Mouse (Mus musculus): ENCODE measurements around the gene Iqcc. TPM values are rescaled to one million over a fixed set of nuclear protein-coding genes. Genes with fewer than 3 reads are reported as not detected.

The Iqcc gene
- polyA plus RNA-seq, 1 experiment = 67.4 TPM

DNA sequence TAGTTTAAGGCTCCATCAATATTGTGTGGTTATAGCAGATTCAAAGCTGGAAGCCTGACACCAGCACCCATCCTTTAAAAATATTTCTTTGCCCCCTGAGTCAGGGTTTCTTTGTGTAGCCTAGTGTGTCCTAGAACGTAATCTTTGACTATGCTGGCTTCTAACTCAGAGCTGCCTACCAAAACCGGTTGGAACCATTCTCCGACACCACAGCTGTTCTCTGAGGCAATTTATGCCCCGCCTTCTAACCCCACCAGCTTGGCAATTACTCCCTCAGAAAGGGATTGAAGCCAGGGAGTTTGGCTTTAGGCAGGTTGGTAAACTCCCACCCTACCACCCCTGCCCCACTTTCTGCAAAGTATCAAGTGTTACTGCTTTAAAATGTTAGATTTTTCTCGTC lies 22.9 kb upstream of the Iqcc start:
- 24% methylated on average over 5 of the region's 5 CpGs for WGBS
- DNase-seq = peak; percentile 35
- H3K27me3 ChIP-seq (replicated peaks; ENCODE audit: control insufficient read depth, insufficient read depth, low read length) = no peaks in the 10 kb centered on the region
- peaks cover 2% of the 10 kb centered on the region; the same call in 1 of the 2 replicates for H3K36me3 ChIP-seq (ENCODE audit: control insufficient read depth, insufficient read depth, low read length)
- peak overlapping the region; percentile 16 for H3K27ac ChIP-seq (ENCODE audit: insufficient read depth, low read depth, low read length)
- no peak overlapping the region for H3K4me3 ChIP-seq (ENCODE audit: insufficient read depth, low read depth, low read length)
- H3K4me1 ChIP-seq (ENCODE audit: control insufficient read depth, insufficient read depth, low read length) = peaks cover 7% of the 10 kb centered on the region; the same call in 1 of the 2 replicates
- TF ChIP-seq POLR2A (IDR thresholded peaks at IDR 0.05; ENCODE audit: low read depth, low read length) (no peak), CTCF (conservative IDR thresholded peaks at IDR 0.05; ENCODE audit: insufficient read depth, insufficient read length, low read depth, low read length) (no peak)

- H3K36me3 ChIP-seq (ENCODE audit: control insufficient read depth, insufficient read depth, low read length) = peaks cover 2% of the 10 kb centered on the region; the same call in 1 of the 2 replicates
- WGBS = under 1% methylated on average over 59 of the region's 60 CpGs
Observed at GRCm38 (mm10) chr4:129640638-129641467, 22.0 kb upstream of the Iqcc start, which contains the start of gene Txlna. Gene Txlna, minus strand, starts transcription at chr4:129641065.

DNA sequence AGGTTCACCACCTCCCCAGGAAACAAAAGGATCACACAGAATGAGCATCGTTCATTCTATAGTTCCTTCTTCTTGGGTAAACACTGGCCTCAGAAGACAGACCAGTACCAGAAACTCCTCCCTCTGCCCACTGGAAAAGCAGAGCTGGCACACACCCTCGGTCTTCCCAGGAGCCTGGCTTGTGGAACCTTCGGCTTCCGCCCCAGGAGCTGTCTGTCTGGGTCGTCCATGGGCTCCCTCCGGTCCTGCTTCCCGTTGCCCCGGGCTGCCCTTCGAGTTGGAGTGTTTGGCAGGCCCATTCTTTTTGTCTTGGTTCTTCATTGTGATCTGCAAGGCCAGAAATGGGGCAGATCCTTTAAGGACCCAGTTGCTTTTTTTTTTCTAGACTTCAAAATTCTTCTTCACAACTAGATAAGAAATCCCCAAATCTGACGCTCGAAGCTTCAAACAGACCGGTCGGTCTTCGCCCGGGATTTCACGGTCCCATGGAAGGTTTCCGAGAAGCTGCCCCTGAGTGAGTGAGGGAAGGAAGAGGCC lies 21.3 kb upstream of the Iqcc start:
- H3K4me1 ChIP-seq (ENCODE audit: control insufficient read depth, insufficient read depth, low read length) = peaks cover 7% of the 10 kb centered on the region; the same call in 1 of the 2 replicates
- H3K27me3 ChIP-seq (replicated peaks; ENCODE audit: control insufficient read depth, insufficient read depth, low read length) = no peaks in the 10 kb centered on the region
- peak; percentile 55 for DNase-seq
- H3K4me3 ChIP-seq (ENCODE audit: insufficient read depth, low read depth, low read length) = peak overlapping the region; percentile 94
- WGBS = under 1% methylated on average over 17 of the region's 17 CpGs
- no peak for TF ChIP-seq POLR2A (IDR thresholded peaks at IDR 0.05; ENCODE audit: low read depth, low read length)
- no peak for TF ChIP-seq CTCF (conservative IDR thresholded peaks at IDR 0.05; ENCODE audit: insufficient read depth, insufficient read length, low read depth, low read length)
- H3K36me3 ChIP-seq (ENCODE audit: control insufficient read depth, insufficient read depth, low read length) = peaks cover 2% of the 10 kb centered on the region; the same call in 1 of the 2 replicates
- H3K27ac ChIP-seq (ENCODE audit: insufficient read depth, low read depth, low read length) = peak overlapping the region; percentile 65

More at GRCm38 (mm10) chr4:129640638-129641467, 22.0 kb upstream of the Iqcc start, which contains the start of gene Txlna:
- Histone ChIP-seq H3K27me3 (replicated peaks; ENCODE audit: control insufficient read depth, insufficient read depth, low read length) (no peaks in the 10 kb centered on the region), H3K27ac (ENCODE audit: insufficient read depth, low read depth, low read length) (peak within 1 kb of the TSS; percentile 94), H3K4me3 (ENCODE audit: insufficient read depth, low read depth, low read length) (peak within 1 kb of the TSS; percentile 94), H3K4me1 (ENCODE audit: control insufficient read depth, insufficient read depth, low read length) (peaks cover 7% of the 10 kb centered on the region; the same call in 1 of the 2 replicates)
- TF ChIP-seq POLR2A (IDR thresholded peaks at IDR 0.05; ENCODE audit: low read depth, low read length) = peak; percentile 41
- no peak for TF ChIP-seq CTCF (conservative IDR thresholded peaks at IDR 0.05; ENCODE audit: insufficient read depth, insufficient read length, low read depth, low read length)
- peak; percentile 99 for DNase-seq

- TF ChIP-seq CTCF (conservative IDR thresholded peaks at IDR 0.05; ENCODE audit: insufficient read depth, insufficient read length, low read depth, low read length) = no peak
Observed at GRCm38 (mm10) chr4:129639221-129639620, 20.3 kb upstream of the Iqcc start.

GRCm38 (mm10) chr4:129633852-129634251 lies 15.0 kb upstream of the Iqcc start:
- Histone ChIP-seq H3K27ac (ENCODE audit: insufficient read depth, low read depth, low read length) (no peak overlapping the region), H3K27me3 (replicated peaks; ENCODE audit: control insufficient read depth, insufficient read depth, low read length) (no peaks in the 10 kb centered on the region), H3K36me3 (ENCODE audit: control insufficient read depth, insufficient read depth, low read length) (peaks cover 11% of the 10 kb centered on the region), H3K4me3 (ENCODE audit: insufficient read depth, low read depth, low read length) (no peak overlapping the region), H3K4me1 (ENCODE audit: control insufficient read depth, insufficient read depth, low read length) (no peaks in the 10 kb centered on the region)
- no peak for DNase-seq
- TF ChIP-seq POLR2A (IDR thresholded peaks at IDR 0.05; ENCODE audit: low read depth, low read length) (no peak), CTCF (conservative IDR thresholded peaks at IDR 0.05; ENCODE audit: insufficient read depth, insufficient read length, low read depth, low read length) (no peak)
- WGBS = 98% methylated on average over 6 of the region's 6 CpGs

More at GRCm38 (mm10) chr4:129639221-129639620, 20.3 kb upstream of the Iqcc start:
- peaks cover 7% of the 10 kb centered on the region; the same call in 1 of the 2 replicates for H3K4me1 ChIP-seq (ENCODE audit: control insufficient read depth, insufficient read depth, low read length)
- no peak for DNase-seq
- 72% methylated on average over 15 of the region's 15 CpGs for WGBS
- H3K4me3 ChIP-seq (ENCODE audit: insufficient read depth, low read depth, low read length) = no peak overlapping the region
- H3K27ac ChIP-seq (ENCODE audit: insufficient read depth, low read depth, low read length) = no peak overlapping the region
- peaks cover 2% of the 10 kb centered on the region; the same call in 1 of the 2 replicates for H3K36me3 ChIP-seq (ENCODE audit: control insufficient read depth, insufficient read depth, low read length)
- H3K27me3 ChIP-seq (replicated peaks; ENCODE audit: control insufficient read depth, insufficient read depth, low read length) = no peaks in the 10 kb centered on the region

GRCm38 (mm10) chr4:129631867-129632266 lies 13.0 kb upstream of the Iqcc start:
- Histone ChIP-seq H3K4me3 (ENCODE audit: insufficient read depth, low read depth, low read length) (no peak overlapping the region), H3K36me3 (ENCODE audit: control insufficient read depth, insufficient read depth, low read length) (peaks cover 10% of the 10 kb centered on the region), H3K27me3 (replicated peaks; ENCODE audit: control insufficient read depth, insufficient read depth, low read length) (no peaks in the 10 kb centered on the region), H3K4me1 (ENCODE audit: control insufficient read depth, insufficient read depth, low read length) (no peaks in the 10 kb centered on the region), H3K27ac (ENCODE audit: insufficient read depth, low read depth, low read length) (no peak overlapping the region)
- 81% methylated on average over 12 of the region's 12 CpGs for WGBS
- DNase-seq = no peak
- TF ChIP-seq CTCF (conservative IDR thresholded peaks at IDR 0.05; ENCODE audit: insufficient read depth, insufficient read length, low read depth, low read length) = no peak
- TF ChIP-seq POLR2A (IDR thresholded peaks at IDR 0.05; ENCODE audit: low read depth, low read length) = no peak

GRCm38 (mm10) chr4:129630944-129631343 lies 12.0 kb upstream of the Iqcc start:
- H3K27me3 ChIP-seq (replicated peaks; ENCODE audit: control insufficient read depth, insufficient read depth, low read length) = no peaks in the 10 kb centered on the region
- H3K4me1 ChIP-seq (ENCODE audit: control insufficient read depth, insufficient read depth, low read length) = no peaks in the 10 kb centered on the region
- TF ChIP-seq CTCF (conservative IDR thresholded peaks at IDR 0.05; ENCODE audit: insufficient read depth, insufficient read length, low read depth, low read length) = no peak
- TF ChIP-seq POLR2A (IDR thresholded peaks at IDR 0.05; ENCODE audit: low read depth, low read length) = no peak
- peak; percentile 64 for DNase-seq
- no peak overlapping the region for H3K27ac ChIP-seq (ENCODE audit: insufficient read depth, low read depth, low read length)
- H3K4me3 ChIP-seq (ENCODE audit: insufficient read depth, low read depth, low read length) = no peak overlapping the region
- 59% methylated on average over 4 of the region's 4 CpGs for WGBS
- peaks cover 10% of the 10 kb centered on the region for H3K36me3 ChIP-seq (ENCODE audit: control insufficient read depth, insufficient read depth, low read length)
